Mouse (Mus musculus): Measurements from ENCODE around the gene Afap1.

- TF ChIP-seq CTCF (conservative IDR thresholded peaks at IDR 0.05; ENCODE audit: insufficient read depth, insufficient read length, low read depth, low read length) (no peak), POLR2A (IDR thresholded peaks at IDR 0.05; ENCODE audit: low read depth, low read length) (no peak)
Measured at GRCm38 (mm10) chr5:35890985-35891730, 2.0 kb upstream of the Afap1 start.

All from kidney, adult 2 months (tissue).